Mouse (Mus musculus): ENCODE measurements around the gene Disp3. TPM values are rescaled to one million over a fixed set of nuclear protein-coding genes. Genes with fewer than 3 reads are reported as not detected.
A peak's percentile ranks its signal among the peaks of the same experiment; 100 is the strongest.

Disp3 gene
- polyA plus RNA-seq, 1 experiment from 2014 or later, result 0.11 TPM

GRCm38 (mm10) chr4:148286226-148287031 is 1.3 kb downstream of the Disp3 start:
- 19% methylated on average over 22 of the region's 22 CpGs for WGBS
- Histone ChIP-seq H3K9me3 (no peaks in the 10 kb centered on the region), H3K36me3 (no peaks in the 10 kb centered on the region), H3K27ac (no peak overlapping the region), H3K4me2 (replicated peaks) (peak overlapping the region; percentile 67; the same call in 1 of the 2 replicates), H3K4me1 (replicated peaks) (peaks cover 8% of the 10 kb centered on the region), H3K27me3 (replicated peaks) (peaks cover 47% of the 10 kb centered on the region), H3K4me3 (replicated peaks) (no peak overlapping the region), H3K9ac (no peak overlapping the region)
- no peak for ATAC-seq

- Histone ChIP-seq H3K9me3 (no peaks in the 10 kb centered on the region), H3K36me3 (no peaks in the 10 kb centered on the region), H3K27me3 (replicated peaks) (peaks cover 47% of the 10 kb centered on the region), H3K4me1 (replicated peaks) (peaks cover 8% of the 10 kb centered on the region), H3K9ac (no peak overlapping the region), H3K4me2 (replicated peaks) (no peak overlapping the region), H3K4me3 (replicated peaks) (no peak overlapping the region), H3K27ac (no peak overlapping the region)
- ATAC-seq, result no peak
- 55% methylated on average over 13 of the region's 13 CpGs for WGBS
These were observed 3.5 kb downstream of the Disp3 start for GRCm38 (mm10) chr4:148284219-148284618.

- no peak overlapping the region for H3K9ac ChIP-seq
- WGBS, result 22% methylated on average over 4 of the region's 4 CpGs
- peaks cover 18% of the 10 kb centered on the region for H3K27me3 ChIP-seq (replicated peaks)
- H3K4me3 ChIP-seq (replicated peaks), result no peak overlapping the region
- no peaks in the 10 kb centered on the region for H3K4me1 ChIP-seq (replicated peaks)
- no peaks in the 10 kb centered on the region for H3K36me3 ChIP-seq
- H3K4me2 ChIP-seq (replicated peaks), result no peak overlapping the region
- no peak overlapping the region for H3K27ac ChIP-seq
- ATAC-seq, result no peak
- H3K9me3 ChIP-seq, result no peaks in the 10 kb centered on the region
These were observed 10.8 kb downstream of the Disp3 start for GRCm38 (mm10) chr4:148276816-148277491.

GRCm38 (mm10) chr4:148274671-148275070 is 13.1 kb downstream of the Disp3 start:
- Histone ChIP-seq H3K27me3 (replicated peaks) (peaks cover 40% of the 10 kb centered on the region), H3K9ac (no peak overlapping the region), H3K36me3 (no peaks in the 10 kb centered on the region), H3K4me3 (replicated peaks) (no peak overlapping the region), H3K4me1 (replicated peaks) (no peaks in the 10 kb centered on the region), H3K9me3 (no peaks in the 10 kb centered on the region), H3K27ac (no peak overlapping the region), H3K4me2 (replicated peaks) (no peak overlapping the region)
- no peak for ATAC-seq
- 51% methylated on average over 3 of the region's 3 CpGs for WGBS

- no peak overlapping the region for H3K9ac ChIP-seq
- H3K4me3 ChIP-seq (replicated peaks), result no peak overlapping the region
- ATAC-seq, result no peak
- 19% methylated on average over 2 of the region's 2 CpGs for WGBS
- H3K27me3 ChIP-seq (replicated peaks), result peaks cover 41% of the 10 kb centered on the region
- no peaks in the 10 kb centered on the region for H3K4me1 ChIP-seq (replicated peaks)
- H3K36me3 ChIP-seq, result no peaks in the 10 kb centered on the region
- no peak overlapping the region for H3K4me2 ChIP-seq (replicated peaks)
- H3K27ac ChIP-seq, result no peak overlapping the region
- no peaks in the 10 kb centered on the region for H3K9me3 ChIP-seq
These were observed 14.5 kb downstream of the Disp3 start for GRCm38 (mm10) chr4:148273229-148273628.

- no peaks in the 10 kb centered on the region for H3K4me1 ChIP-seq (replicated peaks)
- 5% methylated on average over 39 of the region's 39 CpGs for WGBS
- H3K9ac ChIP-seq, result no peak overlapping the region
- H3K36me3 ChIP-seq, result no peaks in the 10 kb centered on the region
- no peak overlapping the region for H3K27ac ChIP-seq
- H3K9me3 ChIP-seq, result no peaks in the 10 kb centered on the region
- no peak overlapping the region for H3K4me3 ChIP-seq (replicated peaks)
- peaks cover 41% of the 10 kb centered on the region for H3K27me3 ChIP-seq (replicated peaks)
- H3K4me2 ChIP-seq (replicated peaks), result 0 out of 2 replicates have a peak overlapping the region, but pooled peaks have one; percentile 3
- no peak for ATAC-seq
These were observed 16.1 kb downstream of the Disp3 start for GRCm38 (mm10) chr4:148271656-148272055.

GRCm38 (mm10) chr4:148266973-148267507 is 20.7 kb downstream of the Disp3 start:
- Histone ChIP-seq H3K4me1 (replicated peaks) (no peaks in the 10 kb centered on the region), H3K4me2 (replicated peaks) (no peak overlapping the region), H3K36me3 (no peaks in the 10 kb centered on the region), H3K27ac (no peak overlapping the region), H3K4me3 (replicated peaks) (no peak overlapping the region), H3K9ac (no peak overlapping the region), H3K27me3 (replicated peaks) (peaks cover 23% of the 10 kb centered on the region), H3K9me3 (no peaks in the 10 kb centered on the region)
- 85% methylated on average over 6 of the region's 6 CpGs for WGBS
- no peak for ATAC-seq

- Histone ChIP-seq H3K27me3 (replicated peaks) (no peaks in the 10 kb centered on the region), H3K4me3 (replicated peaks) (no peak overlapping the region)
- 91% methylated on average over 4 of the region's 4 CpGs for WGBS
These were observed 27.8 kb downstream of the Disp3 start for GRCm38 (mm10) chr4:148259941-148260340.

GRCm38 (mm10) chr4:148249341-148249740 is 38.4 kb downstream of the Disp3 start:
- WGBS, result 47% methylated on average over 10 of the region's 10 CpGs
- Histone ChIP-seq H3K27ac (no peak overlapping the region), H3K36me3 (no peaks in the 10 kb centered on the region), H3K4me3 (replicated peaks) (no peak overlapping the region), H3K9me3 (no peaks in the 10 kb centered on the region), H3K4me2 (replicated peaks) (no peak overlapping the region), H3K27me3 (replicated peaks) (no peaks in the 10 kb centered on the region), H3K9ac (no peak overlapping the region), H3K4me1 (replicated peaks) (no peaks in the 10 kb centered on the region)
- ATAC-seq, result no peak

More at GRCm38 (mm10) chr4:148259941-148260340, 27.8 kb downstream of the Disp3 start:
- H3K9me3 ChIP-seq, result no peaks in the 10 kb centered on the region
- H3K27ac ChIP-seq, result no peak overlapping the region
- ATAC-seq, result no peak
- no peak overlapping the region for H3K9ac ChIP-seq
- no peaks in the 10 kb centered on the region for H3K4me1 ChIP-seq (replicated peaks)
- H3K36me3 ChIP-seq, result no peaks in the 10 kb centered on the region
- H3K4me2 ChIP-seq (replicated peaks), result no peak overlapping the region

GRCm38 (mm10) chr4:148240387-148240786 is 47.4 kb downstream of the Disp3 start:
- no peaks in the 10 kb centered on the region for H3K9me3 ChIP-seq
- H3K4me3 ChIP-seq (replicated peaks), result no peak overlapping the region
- H3K4me2 ChIP-seq (replicated peaks), result no peak overlapping the region
- no peaks in the 10 kb centered on the region for H3K36me3 ChIP-seq
- no peaks in the 10 kb centered on the region for H3K4me1 ChIP-seq (replicated peaks)
- 83% methylated on average over 9 of the region's 9 CpGs for WGBS
- no peaks in the 10 kb centered on the region for H3K27me3 ChIP-seq (replicated peaks)
- H3K27ac ChIP-seq, result no peak overlapping the region
- H3K9ac ChIP-seq, result no peak overlapping the region
- ATAC-seq, result no peak

- Histone ChIP-seq H3K4me2 (replicated peaks) (no peak overlapping the region), H3K9ac (no peak overlapping the region), H3K4me3 (replicated peaks) (no peak overlapping the region), H3K27me3 (replicated peaks) (no peaks in the 10 kb centered on the region), H3K9me3 (no peaks in the 10 kb centered on the region), H3K27ac (no peak overlapping the region), H3K4me1 (replicated peaks) (no peaks in the 10 kb centered on the region), H3K36me3 (no peaks in the 10 kb centered on the region)
- no peak for ATAC-seq
- WGBS, result 85% methylated on average over 10 of the region's 10 CpGs
These were observed 48.2 kb downstream of the Disp3 start for GRCm38 (mm10) chr4:148239474-148240130.

GRCm38 (mm10) chr4:148238919-148239318 is 48.8 kb downstream of the Disp3 start:
- no peak overlapping the region for H3K4me3 ChIP-seq (replicated peaks)

More at GRCm38 (mm10) chr4:148238919-148239318, 48.8 kb downstream of the Disp3 start:
- Histone ChIP-seq H3K9ac (no peak overlapping the region), H3K27me3 (replicated peaks) (0 out of 2 replicates have a peak, but pooled peaks cover 2% of the 10 kb centered on the region), H3K27ac (no peak overlapping the region), H3K4me2 (replicated peaks) (no peak overlapping the region), H3K9me3 (no peaks in the 10 kb centered on the region), H3K36me3 (no peaks in the 10 kb centered on the region), H3K4me1 (replicated peaks) (no peaks in the 10 kb centered on the region)
- WGBS, result 60% methylated on average over 6 of the region's 6 CpGs
- ATAC-seq, result no peak

All from intestine, embryonic 15.5 days (tissue).